Mouse (Mus musculus) bone marrow macrophage, adult 2 months (primary cell): ENCODE measurements around the gene Elovl2.

Source experiments
- CTCF ChIP-seq: IDR thresholded peaks from 2 replicates; pipeline ENCODE4 v1.5.1; 2012; ENCODE audit warnings: low read depth, mild to moderate bottlenecking, low read length, moderate library complexity
- POLR2A ChIP-seq: IDR thresholded peaks from 2 replicates; pipeline ENCODE4 v1.6.1; 2012; ENCODE audit warnings: mild to moderate bottlenecking, low read depth, low read length, borderline replicate concordance

GRCm38 (mm10) chr13:41226513-41226912 is 6.3 kb upstream of the Elovl2 start:
- TF ChIP-seq CTCF, result no peak
- TF ChIP-seq POLR2A, result no peak
